Mouse (Mus musculus) hindbrain, embryonic 10.5 days (tissue): ENCODE results near the gene Sar1a. TPM values are rescaled to one million over a fixed set of nuclear protein-coding genes. Genes with fewer than 3 reads are reported as not detected.

Experiments
- DNase-seq: peaks from one replicate; pipeline ENCODE4 v3.0.0-alpha.2; 2017; ENCODE audit warnings: low spot score
- H3K27ac ChIP-seq: fragments of 300-500 bp; sonication (generic); 2 replicates; pipeline ENCODE4 v1.5.1; 2016; ENCODE audit warnings: mild to moderate bottlenecking, moderate library complexity
- H3K27me3 ChIP-seq: fragments of 300-500 bp; sonication (generic); 2 replicates; pipeline ENCODE4 v1.6.1; 2016; ENCODE audit warnings: mild to moderate bottlenecking; ENCODE audit not compliant: poor library complexity, insufficient read depth, severe bottlenecking
- H3K36me3 ChIP-seq: fragments of 300-500 bp; sonication (generic); 2 replicates; pipeline ENCODE4 v1.6.1; 2016; ENCODE audit warnings: mild to moderate bottlenecking, moderate library complexity
- H3K4me1 ChIP-seq: fragments of 300-500 bp; sonication (generic); replicated peaks from 2 replicates; pipeline ENCODE4 v1.6.1; 2016; ENCODE audit warnings: mild to moderate bottlenecking
- H3K4me3 ChIP-seq: fragments of 300-500 bp; sonication (generic); 2 replicates; pipeline ENCODE4 v1.5.1; 2016; ENCODE audit warnings: mild to moderate bottlenecking, moderate library complexity
- H3K9me3 ChIP-seq: fragments of 300-500 bp; sonication (generic); 2 replicates; pipeline ENCODE4 v1.6.1; 2016; ENCODE audit warnings: mild to moderate bottlenecking, moderate library complexity
- WGBS: fragments of 180-500 bp; shearing (Covaris S2); methylation state at CpG from one replicate; pipeline ENCODE4 v1.1.7; 2016; 5-methylcytosine and 5-hydroxymethylcytosine counted together
- polyA plus RNA-seq: library from polyadenylated mRNA; unstranded; fragments of >200 nt; fragmentation: Nextera tagmentation; extraction: Ambion mirVana; gene quantifications from 2 replicates; pipeline ENCODE4 v1.2.1, GENCODE M21; 2016

The Sar1a gene
- polyA plus RNA-seq, result 217 and 229 TPM in 2 replicates

DNA sequence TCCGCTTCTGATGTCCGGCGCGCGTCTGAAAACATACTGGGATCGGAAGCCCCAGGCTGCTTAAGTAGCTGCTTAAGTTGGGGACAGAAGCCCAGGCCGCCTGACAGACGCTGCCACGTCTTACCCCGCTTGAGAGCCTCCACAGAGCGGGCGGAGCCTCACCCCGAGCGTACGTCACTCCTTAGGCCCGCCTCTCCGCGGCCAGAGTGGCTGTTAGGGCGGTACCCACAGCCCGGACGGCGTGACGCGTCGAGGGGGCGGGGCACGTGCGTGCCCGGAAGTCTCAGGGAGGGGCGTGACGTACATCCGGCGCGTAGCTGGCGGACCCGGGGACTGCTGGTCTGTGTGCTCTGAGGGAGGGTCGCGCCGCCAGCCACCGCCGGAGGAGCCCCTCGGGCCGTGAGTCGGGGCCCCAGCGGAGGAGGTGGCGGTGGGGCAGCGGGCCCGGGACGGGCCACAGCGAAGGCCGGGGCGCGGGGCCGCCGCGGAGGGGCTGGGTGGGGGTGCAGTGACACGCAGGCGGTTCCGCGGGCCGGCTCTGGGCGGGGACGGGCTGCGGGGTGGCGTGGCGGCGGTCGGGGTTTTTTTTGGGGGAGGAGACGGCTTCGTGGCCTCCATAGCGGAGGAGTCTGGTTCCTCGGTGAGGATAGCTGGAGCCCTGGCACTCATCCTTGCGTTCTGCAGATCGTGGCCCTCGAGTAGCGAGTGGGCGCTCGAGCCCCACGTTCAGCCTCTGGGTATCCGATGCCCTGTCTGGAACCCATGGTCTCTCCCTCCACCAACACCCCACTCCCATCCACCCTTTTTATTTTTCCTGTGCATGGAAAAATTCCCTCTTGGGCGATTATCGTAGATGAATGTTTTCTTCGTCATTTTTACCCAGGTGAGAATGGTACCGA, at the start of gene Sar1a:
Sar1a (plus strand) TSS at position 285 of the 899 bp plus-strand sequence.
- Histone ChIP-seq H3K27me3 (no peaks in the 10 kb centered on the region), H3K4me1 (peaks cover 22% of the 10 kb centered on the region), H3K36me3 (peaks cover 21% of the 10 kb centered on the region), H3K4me3 (peak within 1 kb of the TSS; percentile 78), H3K9me3 (no peaks in the 10 kb centered on the region), H3K27ac (peak within 1 kb of the TSS; percentile 93)
- WGBS, result under 1% methylated on average over 84 of the region's 84 CpGs
- DNase-seq, result peak; percentile 99

DNA sequence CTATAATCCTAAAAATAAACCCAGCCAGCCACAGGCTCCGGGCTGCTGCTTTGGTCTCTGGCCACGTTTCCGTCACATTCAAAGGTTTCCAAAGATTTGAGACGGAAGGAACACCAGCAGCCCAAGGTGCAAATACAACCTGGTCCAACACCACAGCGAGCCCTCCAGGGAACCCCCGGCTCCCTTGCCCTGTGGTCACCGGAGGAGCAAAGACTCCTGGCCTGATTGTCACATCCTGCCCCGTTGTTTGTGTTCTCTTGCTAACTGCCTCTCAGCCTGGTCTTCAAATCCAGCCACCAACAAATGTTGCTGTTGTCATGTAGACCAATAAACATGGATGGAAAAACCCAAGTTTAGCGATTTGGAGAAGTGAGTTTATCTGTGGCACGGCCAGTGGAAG, 47.7 kb upstream of the Sar1a start:
- no peak for DNase-seq
- peaks cover 7% of the 10 kb centered on the region; the same call in 1 of the 2 replicates for H3K27me3 ChIP-seq
- no peaks in the 10 kb centered on the region for H3K36me3 ChIP-seq
- H3K27ac ChIP-seq, result no peak overlapping the region
- H3K4me3 ChIP-seq, result no peak overlapping the region
- H3K9me3 ChIP-seq, result no peaks in the 10 kb centered on the region
- 0 out of 2 replicates have a peak, but pooled peaks cover 3% of the 10 kb centered on the region for H3K4me1 ChIP-seq
- 83% methylated on average over 10 of the region's 10 CpGs for WGBS

DNA sequence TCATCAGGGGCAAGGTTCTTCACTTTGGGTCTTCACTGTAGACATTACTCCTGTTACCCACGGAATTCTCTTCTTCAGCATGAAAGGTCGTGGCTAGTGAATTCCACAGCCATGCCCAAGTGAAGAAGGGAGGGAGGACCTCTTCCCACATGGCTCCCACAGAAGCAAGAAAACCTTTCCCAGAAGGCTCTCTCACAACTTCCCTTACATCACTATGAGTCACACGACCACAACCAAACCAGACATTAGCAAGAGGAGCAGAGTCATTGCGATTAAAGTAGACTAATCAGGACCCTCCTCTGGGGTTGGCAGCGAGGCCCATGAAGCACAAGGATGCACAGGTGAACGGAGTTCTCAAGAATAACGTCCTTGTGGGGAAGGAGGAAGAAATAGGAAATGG, 43.0 kb upstream of the Sar1a start:
- no peak overlapping the region for H3K27ac ChIP-seq
- no peak overlapping the region for H3K4me3 ChIP-seq
- no peaks in the 10 kb centered on the region for H3K4me1 ChIP-seq
- no peaks in the 10 kb centered on the region for H3K9me3 ChIP-seq
- no peaks in the 10 kb centered on the region for H3K36me3 ChIP-seq
- no peak for DNase-seq
- WGBS, result 78% methylated on average over 7 of the region's 7 CpGs
- no peaks in the 10 kb centered on the region for H3K27me3 ChIP-seq

DNA sequence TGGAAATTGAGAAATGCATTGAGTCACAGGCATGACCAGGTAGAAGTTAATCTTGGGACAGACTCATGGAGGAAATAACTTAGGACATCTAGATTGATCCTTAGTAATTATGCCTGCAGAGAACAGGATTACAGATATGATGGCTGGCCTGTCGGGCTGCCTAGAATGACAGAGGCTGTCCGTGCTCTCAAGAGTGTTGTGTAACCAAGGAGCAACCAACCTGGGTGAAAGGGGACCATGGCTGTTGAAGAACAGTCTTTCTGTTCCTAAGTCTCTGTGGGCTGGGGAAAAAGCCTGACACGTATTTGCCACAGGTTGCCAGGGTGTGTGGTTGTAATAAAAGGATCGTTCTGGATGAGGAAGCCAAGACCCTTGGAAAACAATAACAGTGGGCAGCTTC, 39.7 kb upstream of the Sar1a start:
- no peak for DNase-seq
- Histone ChIP-seq H3K27me3 (no peaks in the 10 kb centered on the region), H3K27ac (no peak overlapping the region), H3K4me3 (no peak overlapping the region), H3K36me3 (no peaks in the 10 kb centered on the region), H3K4me1 (no peaks in the 10 kb centered on the region), H3K9me3 (no peaks in the 10 kb centered on the region)
- WGBS, result 76% methylated on average over 4 of the region's 4 CpGs

- WGBS, result 81% methylated on average over 7 of the region's 7 CpGs
Observed at GRCm38 (mm10) chr10:61646557-61646956, 33.5 kb upstream of the Sar1a start.

GRCm38 (mm10) chr10:61647790-61648736, 32.0 kb upstream of the Sar1a start, which contains the start of gene Ppa1:
TSS of gene Ppa1 (plus strand) at chr10:61648552.
- Histone ChIP-seq H3K27ac (peak within 1 kb of the TSS; percentile 96), H3K27me3 (no peaks in the 10 kb centered on the region), H3K36me3 (peaks cover 27% of the 10 kb centered on the region), H3K4me1 (peaks cover 28% of the 10 kb centered on the region), H3K4me3 (peak within 1 kb of the TSS; percentile 91), H3K9me3 (no peaks in the 10 kb centered on the region)
- 3% methylated on average over 50 of the region's 50 CpGs for WGBS
- DNase-seq, result peak; percentile 92

More at GRCm38 (mm10) chr10:61646557-61646956, 33.5 kb upstream of the Sar1a start:
- no peak for DNase-seq
- Histone ChIP-seq H3K27ac (no peak overlapping the region), H3K4me1 (peaks cover 28% of the 10 kb centered on the region), H3K36me3 (peaks cover 12% of the 10 kb centered on the region), H3K9me3 (no peaks in the 10 kb centered on the region), H3K27me3 (no peaks in the 10 kb centered on the region), H3K4me3 (no peak overlapping the region)

DNA sequence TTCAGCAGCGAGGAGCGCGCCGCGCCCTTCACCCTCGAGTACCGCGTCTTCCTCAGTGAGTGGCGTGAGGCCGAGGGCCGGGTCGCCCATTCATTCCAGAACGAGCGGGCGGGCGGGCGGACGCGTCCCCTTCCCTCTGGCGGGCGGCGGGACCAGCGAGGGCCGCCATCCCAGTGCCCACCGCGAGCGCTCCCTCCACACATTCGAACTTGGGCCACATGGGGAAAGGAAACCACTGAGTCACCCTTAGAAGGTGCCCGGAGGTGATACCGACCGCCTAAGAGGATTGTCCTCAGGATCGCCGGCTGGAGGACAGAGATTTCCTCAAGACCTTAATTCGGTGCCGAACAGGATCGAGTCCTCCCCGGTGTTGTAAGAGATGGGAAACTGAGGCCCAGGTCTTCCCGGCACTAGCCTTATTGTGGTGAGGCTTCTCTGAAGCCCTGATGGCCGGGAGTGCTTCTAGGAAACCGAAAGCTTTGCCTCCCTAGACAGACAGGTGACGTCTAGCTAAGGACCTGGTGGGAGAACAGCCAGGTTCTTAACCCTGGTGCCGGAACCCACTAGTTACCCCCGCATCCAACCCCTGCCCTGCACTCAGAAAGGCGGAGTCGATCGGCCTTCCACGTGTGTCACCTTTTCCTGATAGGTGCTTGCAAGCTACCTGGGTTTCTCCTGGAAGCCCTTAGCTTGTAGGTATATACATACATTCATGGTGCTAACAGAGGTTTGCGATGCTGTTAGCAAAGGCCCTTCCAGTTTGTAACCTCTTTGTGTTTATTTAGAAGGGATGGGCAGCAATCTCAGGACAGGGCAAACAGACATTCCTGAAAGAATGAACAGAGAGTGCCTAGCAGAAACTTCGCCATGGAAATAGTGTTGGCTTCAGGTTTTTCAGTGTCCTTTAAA, 31.1 kb upstream of the Sar1a start:
- DNase-seq, result no peak
- Histone ChIP-seq H3K27ac (peak overlapping the region; percentile 96), H3K9me3 (no peaks in the 10 kb centered on the region), H3K36me3 (peaks cover 36% of the 10 kb centered on the region), H3K4me3 (peak overlapping the region; percentile 91), H3K4me1 (peaks cover 28% of the 10 kb centered on the region), H3K27me3 (no peaks in the 10 kb centered on the region)
- 2% methylated on average over 49 of the region's 49 CpGs for WGBS

- 96% methylated on average over 4 of the region's 4 CpGs for WGBS
- Histone ChIP-seq H3K27me3 (no peaks in the 10 kb centered on the region), H3K36me3 (peaks cover 72% of the 10 kb centered on the region), H3K9me3 (no peaks in the 10 kb centered on the region), H3K4me1 (peaks cover 12% of the 10 kb centered on the region), H3K4me3 (no peak overlapping the region), H3K27ac (no peak overlapping the region)
- DNase-seq, result no peak
Observed at GRCm38 (mm10) chr10:61654105-61654504, 26.0 kb upstream of the Sar1a start.

GRCm38 (mm10) chr10:61654691-61655090, 25.4 kb upstream of the Sar1a start:
- Histone ChIP-seq H3K36me3 (peaks cover 78% of the 10 kb centered on the region), H3K9me3 (no peaks in the 10 kb centered on the region), H3K4me3 (no peak overlapping the region), H3K27ac (no peak overlapping the region), H3K4me1 (peaks cover 6% of the 10 kb centered on the region; the same call in 1 of the 2 replicates), H3K27me3 (no peaks in the 10 kb centered on the region)
- no peak for DNase-seq
- WGBS, result 92% methylated on average over 7 of the region's 7 CpGs

DNA sequence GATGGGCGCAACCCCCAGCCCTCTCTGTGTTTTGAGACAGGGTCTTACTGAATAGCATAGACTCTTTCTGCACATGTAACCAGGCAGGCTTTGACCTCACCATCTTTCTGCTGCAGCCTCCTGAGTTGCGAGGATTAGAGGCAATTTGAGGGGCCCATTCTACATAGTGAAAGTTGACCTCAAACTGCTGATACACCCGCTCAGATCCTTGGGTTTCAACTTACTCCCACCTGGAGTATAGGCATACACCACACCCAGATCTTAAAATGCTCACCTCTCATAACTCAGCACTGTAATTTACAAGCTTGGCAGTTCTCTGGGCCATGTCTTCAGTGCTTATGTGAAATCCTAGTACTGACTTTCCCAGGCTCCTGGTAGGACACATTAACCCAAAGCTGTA, 24.9 kb upstream of the Sar1a start:
- H3K27ac ChIP-seq, result no peak overlapping the region
- no peak overlapping the region for H3K4me3 ChIP-seq
- H3K9me3 ChIP-seq, result no peaks in the 10 kb centered on the region
- H3K27me3 ChIP-seq, result no peaks in the 10 kb centered on the region
- 0 out of 2 replicates have a peak, but pooled peaks cover 6% of the 10 kb centered on the region for H3K4me1 ChIP-seq
- H3K36me3 ChIP-seq, result peaks cover 83% of the 10 kb centered on the region
- no peak for DNase-seq
- WGBS, result 93% methylated on average over 3 of the region's 3 CpGs

DNA sequence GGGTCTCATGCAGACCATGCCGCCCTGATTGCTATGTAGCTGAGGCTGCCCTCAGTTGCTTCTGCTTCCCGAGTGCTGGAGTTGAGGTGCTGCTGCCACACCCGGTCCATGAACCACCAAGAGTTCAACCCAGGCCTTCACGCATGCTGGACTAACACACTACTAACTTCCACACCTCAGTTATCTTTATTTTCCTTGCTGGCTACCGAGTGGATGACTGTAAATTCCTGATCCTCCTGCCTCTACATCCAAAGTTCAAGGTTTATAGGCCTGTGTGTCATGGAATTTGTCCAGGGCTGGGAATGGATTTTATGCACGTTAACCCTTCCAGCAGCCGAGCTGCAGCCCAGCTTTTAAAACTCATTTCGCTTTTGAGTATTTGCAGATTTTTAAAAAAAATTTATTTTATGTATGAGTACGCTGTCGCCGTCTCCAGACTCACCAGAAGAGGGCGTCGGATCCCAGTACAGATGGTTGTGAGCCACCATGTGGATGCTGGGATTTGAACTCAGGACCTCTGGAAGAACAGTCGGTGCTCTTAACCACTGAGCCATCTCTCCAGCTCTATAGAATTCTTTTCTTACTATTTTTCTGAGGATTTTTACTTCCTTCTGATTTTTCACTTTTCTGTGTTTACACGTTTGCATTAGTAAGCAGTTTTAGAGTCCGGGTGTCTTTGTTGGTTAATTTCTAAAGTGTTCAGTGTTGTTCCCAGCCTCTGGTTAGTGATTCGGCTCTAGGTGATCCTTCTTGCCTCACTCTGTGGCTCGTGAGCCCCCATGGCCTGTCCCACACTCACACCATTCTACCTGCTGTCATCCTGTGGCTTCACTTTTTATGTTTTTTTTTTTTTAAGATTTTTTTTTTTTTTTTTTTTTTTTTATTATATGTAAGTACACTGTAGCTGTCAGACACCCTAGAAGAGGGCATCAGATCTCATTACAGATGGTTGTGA, 22.9 kb upstream of the Sar1a start:
- Histone ChIP-seq H3K27ac (no peak overlapping the region), H3K27me3 (no peaks in the 10 kb centered on the region), H3K9me3 (no peaks in the 10 kb centered on the region), H3K36me3 (peaks cover 85% of the 10 kb centered on the region), H3K4me3 (no peak overlapping the region), H3K4me1 (no peaks in the 10 kb centered on the region)
- no peak for DNase-seq
- 93% methylated on average over 18 of the region's 18 CpGs for WGBS
